Mouse (Mus musculus) frontal cortex, postnatal 25 days (tissue): ENCODE measurements around the gene Srgap1.
"Not testable (repeated sequence)": the region's sequence is repeated elsewhere in the genome, so short reads cannot be mapped to it uniquely, and the experiment has no call there.

Experiments
- DNase-seq, 2 experiments: peaks; one replicate each; pipeline ENCODE4 v3.0.0; 2022; ENCODE audit warnings: low spot score in 2 of 2

The Srgap1 gene

DNA sequence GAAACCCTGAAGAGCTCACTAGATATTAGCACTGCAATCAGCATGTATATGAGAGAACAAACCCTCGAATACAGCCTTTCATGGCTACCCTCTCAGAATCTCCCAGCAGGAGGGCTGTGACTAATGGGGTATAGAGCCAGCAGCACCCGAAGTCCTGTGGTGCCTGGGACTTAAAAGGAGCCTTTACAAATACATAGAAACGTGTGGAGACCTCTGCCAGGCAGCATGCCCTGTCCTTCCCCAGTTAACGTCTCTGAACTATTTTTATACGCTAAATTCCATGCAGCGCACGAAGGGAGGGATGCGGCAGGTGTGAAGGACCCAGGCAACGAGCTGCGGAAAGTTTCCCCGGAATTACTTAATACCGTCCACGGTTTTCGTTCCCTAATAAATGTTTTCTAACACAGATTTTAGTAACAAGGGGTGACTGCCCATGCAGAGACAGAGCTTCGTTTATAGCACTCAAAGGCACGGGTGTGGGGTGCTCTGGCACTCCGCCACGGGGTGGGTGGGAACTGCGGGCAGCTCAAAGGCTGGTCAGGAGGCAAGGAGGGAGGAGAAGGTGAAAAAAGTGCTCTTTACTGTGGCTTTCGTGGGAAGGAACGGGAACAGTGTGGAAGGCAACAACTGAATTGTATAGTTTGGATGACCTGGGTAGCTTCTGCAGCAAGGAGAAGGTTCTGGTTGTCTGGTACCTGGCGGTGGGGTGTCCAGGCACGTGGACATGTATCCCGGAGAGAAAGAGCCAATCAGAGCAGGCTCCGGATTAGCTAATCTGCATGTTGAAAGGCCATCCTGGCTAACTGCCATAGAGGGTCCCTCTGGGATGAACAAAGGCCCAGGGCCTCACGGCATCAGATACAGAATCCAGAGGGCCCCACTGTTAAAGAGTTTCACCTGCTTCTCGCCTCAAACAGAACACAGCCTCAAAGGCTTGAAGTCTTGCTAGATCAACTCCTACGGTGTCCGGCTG, 216.5 kb downstream of the Srgap1 start:
- DNase-seq, result no peak

DNA sequence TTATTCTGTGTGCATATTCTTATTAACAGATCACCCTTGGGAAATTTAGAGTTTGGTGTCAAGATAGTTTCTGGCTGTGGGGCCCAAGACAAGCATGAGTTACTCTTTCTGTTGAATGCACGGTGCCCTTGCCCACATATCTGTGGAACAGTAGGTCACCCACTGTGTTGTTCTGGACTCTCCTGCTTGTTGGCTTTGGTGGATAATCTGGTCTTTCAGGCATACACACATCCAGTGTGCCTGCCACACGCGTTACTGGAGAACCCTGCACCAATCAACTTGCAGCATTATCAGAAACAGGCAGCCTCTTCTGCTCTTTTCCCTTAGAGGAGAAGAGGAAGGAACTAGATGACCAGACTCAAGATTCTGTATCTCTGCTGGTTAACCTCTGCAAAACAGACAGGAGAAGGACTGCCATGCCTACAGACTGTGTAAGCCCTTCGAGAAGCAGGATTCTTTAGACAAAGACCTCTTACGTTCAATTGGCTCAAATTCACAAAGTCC, 217.3 kb downstream of the Srgap1 start:
- no peak for DNase-seq

DNA sequence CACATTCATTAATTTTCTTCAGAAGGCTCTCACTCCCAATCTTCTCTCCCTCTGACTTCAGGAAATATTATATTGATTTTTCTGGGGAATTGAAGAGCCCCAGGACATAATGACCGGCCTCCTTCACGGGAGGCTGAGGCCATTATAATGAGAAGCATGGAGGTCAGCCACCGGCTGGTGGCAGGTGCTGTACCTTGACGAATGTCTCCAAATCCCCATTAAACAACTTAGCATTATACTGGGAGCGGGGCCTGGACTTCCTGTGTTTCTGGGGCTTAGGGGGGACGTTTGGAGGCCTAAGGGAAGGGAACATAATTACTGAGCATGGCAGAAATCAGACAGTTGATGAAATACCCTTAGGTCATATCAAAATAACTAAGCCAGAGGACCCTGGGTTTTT, 218.1 kb downstream of the Srgap1 start:
- no peak for DNase-seq

DNA sequence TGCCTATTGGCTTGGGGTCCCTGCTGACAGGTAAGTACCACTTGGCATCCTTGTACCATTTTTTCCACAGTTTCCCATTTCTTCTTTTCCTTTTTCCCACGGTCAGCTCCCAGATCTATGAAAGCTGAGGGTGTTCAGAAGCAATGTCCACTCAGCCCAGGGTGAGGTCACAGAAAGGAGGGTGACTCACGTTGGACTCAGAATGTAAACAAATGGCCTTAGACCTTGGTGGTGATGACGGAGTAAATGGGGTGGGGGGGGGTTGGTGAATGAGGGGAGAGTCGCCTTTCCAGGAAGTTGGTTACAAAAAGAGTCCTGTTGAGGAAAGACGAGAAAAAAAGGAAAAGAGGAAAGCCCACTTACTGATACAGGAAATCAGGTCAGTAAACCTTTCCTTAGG, 224.4 kb downstream of the Srgap1 start:
- DNase-seq, result no peak

DNA sequence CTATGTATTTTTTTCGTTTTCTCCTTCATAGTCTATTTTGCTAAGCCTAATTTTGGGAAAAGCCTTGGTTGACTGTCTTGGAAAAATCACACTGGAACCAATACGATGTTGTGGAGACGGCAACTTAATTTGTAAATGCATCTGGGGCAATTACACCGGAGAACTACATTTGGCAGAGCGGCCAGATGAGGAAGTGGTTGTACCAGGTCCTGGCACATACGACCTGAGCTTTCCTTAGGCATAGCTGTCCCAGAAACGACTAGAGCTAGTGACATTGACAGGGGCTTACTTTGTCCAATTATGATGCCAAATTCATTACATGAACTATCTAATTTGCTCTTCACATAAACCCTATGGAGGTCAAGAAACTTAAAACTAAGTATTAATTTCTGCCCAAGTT, 226.3 kb downstream of the Srgap1 start:
- DNase-seq, result no peak

DNA sequence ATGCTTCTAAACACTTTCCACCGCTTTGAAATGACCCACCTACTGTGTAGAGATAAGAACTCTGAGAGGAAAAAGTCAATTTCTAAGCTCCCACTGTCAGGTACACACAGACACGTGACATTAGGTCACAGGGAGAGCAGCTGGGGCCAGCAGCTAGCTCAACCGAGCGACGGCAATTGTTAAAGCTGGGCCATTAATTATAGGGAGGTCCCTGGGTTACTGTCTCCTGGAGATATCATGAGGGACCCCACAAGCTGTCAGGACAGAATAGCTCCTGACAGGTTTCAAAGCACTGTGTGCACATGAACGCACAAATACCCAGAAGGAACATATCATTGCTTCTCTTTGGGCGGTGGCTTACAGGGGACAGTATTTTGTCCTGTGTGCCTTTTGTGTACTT, 229.1 kb downstream of the Srgap1 start:
- no peak for DNase-seq

DNA sequence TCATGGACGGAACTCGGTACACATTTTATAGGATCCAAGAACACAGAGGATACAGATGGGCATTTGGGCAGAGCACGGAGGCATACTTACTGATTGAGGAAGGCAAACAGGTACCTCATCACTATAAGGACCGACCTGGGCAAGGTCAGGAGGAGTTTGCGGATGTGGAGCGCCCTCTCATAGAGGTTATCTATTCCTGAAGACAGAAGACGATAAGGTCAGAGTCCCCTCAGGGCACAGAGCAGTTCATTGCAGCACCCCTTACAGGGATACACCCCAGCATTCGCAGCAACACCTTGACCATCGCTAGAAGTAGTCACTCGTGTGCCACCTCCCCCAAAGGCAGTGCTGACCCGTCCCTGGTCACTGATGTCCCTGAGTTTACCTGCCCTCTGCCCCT, 239.3 kb downstream of the Srgap1 start:
- no peak for DNase-seq

DNA sequence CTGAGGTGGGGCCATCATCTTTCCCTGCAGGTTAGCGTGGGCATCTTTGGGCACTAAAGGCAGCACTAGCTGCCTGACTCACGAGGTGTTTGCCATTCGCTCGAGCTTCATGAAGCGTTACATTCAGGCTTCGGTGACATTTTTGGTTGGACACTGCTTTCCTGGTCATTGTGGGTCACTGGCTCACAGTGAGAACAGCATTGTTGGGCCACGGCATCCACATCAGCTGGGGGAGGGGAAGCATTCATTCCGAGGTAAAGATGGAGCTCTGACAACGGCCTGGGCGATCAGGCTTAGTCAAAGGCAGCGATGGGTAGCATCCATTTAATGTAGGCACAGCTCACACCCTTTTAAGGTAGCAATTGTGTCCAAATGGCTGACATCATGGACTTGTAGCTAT, 240.3 kb downstream of the Srgap1 start:
- no peak for DNase-seq

DNA sequence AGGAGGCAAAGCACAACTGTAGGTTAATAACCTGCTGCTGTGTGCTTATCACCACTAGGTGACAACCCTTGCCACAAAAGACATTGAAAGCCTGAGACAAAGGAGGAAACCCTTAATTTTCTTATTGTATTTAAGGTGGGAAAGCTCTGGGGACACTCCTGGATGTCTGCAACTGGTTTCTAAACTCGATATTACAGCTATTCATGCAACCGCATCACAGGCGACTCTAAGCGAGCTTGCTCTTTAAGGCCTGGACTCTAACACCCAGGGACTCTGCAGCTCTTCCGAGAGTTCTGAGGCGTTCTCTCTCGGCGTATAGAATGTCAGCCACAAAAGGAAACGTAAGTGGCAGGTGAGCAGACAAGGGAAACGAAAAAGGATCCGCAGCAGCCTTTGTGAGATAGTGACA, 241.2 kb downstream of the Srgap1 start:
- DNase-seq, result no peak

DNA sequence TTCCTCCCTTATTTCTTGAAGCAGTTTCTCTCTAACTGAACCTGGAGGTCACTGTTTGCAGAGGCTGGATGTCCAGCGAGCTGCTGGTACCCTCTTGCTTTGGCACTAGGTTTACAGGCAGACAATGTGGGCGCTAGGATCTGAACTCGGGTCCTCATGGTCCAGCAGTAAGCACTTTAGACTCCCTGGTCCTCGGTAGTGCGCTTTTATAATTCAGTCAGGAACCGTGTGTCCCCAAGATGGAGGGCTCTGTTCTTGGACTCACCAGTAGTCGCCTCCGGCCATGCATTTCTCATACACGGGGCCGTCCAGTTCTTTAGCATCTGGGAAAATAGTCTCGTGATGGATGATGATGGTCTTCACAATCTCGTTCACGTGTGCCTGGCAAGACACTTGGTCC, 242.6 kb downstream of the Srgap1 start:
- DNase-seq, result no peak

DNA sequence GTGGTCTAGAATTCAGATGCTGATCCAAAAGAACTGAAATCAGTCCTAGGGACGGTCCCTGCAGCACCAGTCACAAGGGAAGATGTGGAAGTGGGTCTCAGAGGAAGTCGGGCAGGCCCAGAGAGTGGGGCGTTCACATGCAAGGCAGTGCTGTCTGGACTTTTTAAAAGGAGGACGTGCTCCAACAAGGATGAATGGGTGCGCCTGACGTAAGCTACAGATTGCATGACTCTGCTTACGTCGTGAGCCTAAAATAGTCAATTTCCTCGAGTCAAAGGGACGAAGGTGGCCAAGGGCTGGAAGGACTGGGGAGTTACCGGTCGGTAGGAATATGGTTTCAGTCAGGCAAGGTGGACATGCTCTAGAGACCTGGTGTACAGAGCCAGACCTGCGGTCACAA, 247.1 kb downstream of the Srgap1 start:
- no peak for DNase-seq

DNA sequence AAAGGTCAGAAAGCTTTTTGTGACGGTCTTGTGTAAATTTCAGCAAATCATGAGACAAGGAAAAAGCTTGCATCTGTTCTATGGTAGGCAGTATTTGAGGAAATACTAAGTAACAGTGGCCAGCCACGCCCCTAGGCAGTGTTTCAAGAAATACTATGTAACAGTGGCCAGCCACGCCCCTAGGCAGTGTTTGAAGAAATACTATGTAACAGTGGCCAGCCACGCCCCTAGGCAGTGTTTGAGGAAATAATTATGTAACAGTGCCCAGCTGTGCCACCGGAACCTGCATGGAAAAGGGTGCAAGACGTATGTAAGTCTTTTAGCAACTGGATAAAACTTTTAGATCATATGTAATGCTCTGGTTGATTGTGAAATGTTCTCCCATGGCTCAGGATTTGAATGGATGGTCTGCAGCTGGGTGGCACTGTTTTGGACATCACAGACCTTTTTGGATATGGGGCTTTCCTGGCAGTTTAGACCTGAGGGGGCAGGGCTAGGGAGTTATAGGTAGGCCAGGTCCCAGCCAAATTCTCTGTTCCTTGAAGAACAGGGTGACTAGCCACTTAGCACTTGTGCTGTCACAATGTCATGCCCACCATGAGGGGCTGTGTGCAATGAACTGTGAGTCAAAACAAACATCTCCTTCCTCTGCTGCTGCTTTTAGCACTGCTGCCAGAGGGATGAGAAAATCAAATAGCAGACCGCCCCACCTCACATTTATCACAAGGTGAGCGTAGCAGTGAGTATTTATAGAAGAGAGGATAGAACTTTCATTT, 250.9 kb downstream of the Srgap1 start:
- DNase-seq, result no peak

DNA sequence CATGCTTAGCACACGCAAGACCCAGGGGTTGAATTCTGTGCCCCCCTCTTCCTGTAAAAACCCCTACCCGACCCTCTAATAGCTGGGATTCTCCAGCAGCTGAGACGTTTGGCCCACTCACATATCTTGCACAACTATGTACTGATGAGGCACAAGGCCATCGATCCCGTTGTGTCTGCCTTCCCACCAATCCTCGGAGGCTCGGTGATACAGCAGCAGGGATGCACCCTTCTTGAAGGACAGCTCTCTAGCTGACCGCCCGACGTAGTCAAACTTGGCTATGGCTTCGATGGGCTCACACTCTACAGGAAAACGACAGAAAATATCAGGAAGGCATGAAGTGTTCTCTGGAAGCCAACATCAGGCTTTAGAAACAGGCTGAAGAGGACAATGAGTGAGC, 252.6 kb downstream of the Srgap1 start:
- no peak for DNase-seq

DNA sequence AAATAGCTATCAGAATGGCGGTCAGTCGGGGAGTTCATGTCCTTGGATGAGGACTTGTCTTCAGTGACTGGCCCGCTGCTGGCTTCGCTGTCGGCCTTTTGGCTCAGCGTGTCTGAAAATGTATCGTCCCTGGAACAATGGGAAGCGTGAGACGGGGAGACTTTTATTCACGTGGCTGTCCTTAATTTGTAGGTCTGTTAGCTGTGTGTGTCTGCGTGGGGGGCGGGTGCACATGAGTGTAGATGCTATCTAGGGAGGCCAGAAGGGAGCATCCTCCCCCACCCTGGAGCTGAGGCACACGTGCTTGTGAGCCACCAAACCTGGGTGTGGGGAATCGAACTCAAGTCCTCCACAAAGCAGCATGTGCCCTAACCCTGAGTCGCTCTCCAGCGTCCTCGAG, 254.5 kb downstream of the Srgap1 start:
- DNase-seq, result no peak

DNA sequence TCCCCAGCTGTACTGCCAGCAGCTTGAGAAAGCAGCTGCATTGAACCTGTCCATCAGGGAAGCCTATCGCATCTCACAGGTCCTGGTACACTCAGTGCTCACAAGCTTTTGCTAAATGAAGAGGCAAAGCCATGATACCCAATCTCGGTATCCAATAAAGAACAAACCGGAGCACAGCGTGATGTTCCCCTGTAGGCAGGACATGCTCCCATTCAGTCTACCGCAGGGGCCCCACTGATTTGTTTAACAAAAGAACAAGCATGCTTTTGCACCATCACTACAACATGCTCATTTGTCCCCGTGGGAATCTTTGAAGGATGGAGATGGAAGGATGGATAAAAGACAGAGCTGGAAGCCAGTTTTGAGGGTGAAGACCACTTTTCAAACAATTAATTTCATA, 257.0 kb downstream of the Srgap1 start:
- no peak for DNase-seq

DNA sequence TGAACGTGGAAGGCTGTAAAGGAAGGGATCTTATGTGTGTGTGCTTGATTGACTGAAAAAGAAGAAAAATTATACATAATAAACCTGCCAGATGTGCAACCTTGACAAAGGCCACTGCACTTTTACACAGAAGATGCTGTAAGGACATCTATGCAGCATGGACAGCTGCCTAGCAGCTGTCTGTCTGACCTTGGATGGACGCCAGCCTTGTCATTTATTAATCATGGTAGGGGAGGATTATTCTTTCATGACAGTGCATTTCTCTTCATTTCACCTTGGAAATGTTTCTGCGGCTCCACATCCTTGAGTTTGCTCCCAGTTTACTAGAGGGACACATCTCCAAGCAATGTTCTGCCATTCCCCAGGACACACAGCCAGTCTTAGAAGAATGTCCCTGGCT, 258.6 kb downstream of the Srgap1 start:
- no peak for DNase-seq

DNA sequence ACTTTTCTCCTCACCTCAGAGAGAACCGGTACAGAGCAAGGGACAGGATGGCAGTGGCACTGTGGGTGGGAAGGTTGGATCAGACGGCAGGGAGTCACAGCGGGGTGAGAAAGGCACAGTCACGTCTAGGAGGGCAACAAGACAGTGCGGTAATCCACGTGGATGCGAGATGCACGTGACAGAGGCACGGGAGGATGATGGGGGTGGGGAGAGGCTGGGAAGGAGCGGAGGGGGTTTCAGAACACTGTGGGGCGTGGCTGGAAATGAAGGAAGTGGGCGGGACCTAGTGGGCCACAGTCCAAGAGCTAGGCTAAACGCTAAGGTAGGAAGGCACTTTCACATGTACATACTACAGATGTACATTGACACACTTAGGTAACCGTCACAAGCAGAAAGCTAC, 266.0 kb downstream of the Srgap1 start:
- DNase-seq, result no peak

DNA sequence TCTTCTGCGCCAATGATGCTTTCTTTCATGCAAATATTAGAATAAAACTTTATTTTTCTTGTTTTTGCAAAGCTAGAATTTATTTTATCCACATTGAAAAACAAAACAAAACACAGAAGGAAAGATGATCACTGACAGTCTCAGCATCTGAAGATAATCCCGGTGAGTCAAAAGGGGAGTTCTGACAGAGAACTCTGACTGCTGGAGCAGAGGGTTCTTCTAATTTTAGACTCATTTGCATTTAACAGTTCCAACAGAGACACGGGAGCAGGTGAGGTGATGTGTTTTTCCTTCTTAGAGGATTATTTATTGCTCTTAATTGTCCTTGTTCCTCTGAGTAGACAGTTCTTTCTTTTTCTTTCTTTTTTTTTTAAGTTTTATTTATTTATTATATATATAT, 271.1 kb downstream of the Srgap1 start:
- no peak for DNase-seq

DNA sequence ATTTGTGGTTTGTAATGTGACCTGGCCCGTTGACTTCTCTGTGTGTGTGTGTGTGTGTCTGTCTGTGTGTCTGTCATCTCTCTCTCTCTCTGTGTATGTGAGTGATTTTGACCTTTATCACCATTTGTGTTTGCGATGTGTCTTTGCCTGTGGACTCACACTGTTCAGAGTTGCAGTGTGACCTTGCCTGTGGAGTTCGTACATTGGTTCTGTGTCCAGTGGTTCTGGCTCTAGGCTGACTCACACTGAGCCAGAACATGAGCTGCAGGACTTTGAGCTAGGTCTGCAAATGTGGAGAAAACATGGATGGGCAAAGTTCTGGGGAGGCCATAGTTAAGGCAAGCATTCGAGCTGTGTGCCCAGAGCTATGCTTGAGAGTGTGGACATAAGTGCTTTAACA, 273.3 kb downstream of the Srgap1 start:
- DNase-seq, result no peak

DNA sequence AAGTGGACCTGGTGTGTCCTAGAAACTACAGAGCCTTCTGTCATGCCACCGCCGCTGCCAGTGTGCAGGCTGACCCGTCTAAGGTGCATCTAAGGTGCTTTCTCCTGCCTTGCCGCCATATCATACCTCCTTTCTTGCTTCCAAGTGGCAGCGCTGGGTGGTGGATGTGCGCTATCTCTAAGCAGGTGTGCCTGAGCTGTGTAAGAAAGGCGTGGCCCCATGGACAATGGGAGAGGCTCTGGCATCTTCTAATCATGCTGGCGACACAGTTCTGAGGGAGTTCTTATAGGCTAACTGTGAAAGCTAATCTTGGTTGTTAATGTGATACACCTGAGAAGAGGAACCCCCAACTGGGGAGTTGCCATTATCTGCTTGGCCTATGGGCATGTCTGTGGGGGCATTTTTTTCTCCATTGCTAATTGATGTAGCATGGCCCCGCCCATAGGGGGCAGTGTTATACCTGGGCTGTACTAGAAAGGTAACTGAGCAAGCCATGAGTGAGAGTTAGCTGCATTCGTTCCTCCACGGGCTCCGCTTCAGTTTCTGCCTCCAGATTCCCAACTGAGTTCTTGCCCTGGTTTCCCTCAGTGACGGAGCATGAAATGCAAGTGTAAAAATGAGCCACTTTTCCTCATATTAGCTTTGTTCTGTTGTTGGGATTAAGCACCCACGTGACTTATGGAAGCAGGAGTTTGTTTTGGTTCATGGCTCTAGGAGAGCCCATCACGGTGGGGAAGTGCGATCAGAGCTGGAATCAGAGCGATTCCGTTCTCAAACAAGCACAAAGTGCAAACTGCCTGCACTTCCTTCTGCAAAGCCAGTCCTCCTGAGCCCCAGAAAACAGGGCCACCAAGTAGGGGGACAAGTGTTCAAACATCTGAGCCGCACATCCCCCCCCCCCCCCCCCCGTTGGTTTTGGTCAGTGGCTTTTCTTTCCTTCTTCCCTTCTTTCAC, 276.2 kb downstream of the Srgap1 start:
- no peak for DNase-seq

DNA sequence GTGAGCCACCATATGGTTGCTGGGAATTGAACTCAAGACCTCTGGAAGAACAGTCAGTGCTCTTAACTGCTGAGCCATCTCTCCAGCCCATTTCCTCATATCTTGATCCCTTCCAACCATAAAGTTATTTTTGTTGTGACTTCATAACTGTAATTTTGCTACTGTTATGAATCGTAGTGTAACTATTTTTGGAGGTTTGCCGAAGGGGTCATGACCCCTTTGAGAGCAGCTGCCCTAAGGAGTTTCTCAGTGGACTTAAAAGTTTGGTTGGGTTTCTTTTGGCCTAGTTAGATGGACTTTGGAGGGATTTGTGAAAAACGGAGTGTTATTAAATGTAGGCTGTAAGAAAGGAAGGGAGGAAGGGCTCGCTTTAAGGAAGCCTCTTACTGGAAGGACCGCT, 277.4 kb downstream of the Srgap1 start:
- no peak for DNase-seq

DNA sequence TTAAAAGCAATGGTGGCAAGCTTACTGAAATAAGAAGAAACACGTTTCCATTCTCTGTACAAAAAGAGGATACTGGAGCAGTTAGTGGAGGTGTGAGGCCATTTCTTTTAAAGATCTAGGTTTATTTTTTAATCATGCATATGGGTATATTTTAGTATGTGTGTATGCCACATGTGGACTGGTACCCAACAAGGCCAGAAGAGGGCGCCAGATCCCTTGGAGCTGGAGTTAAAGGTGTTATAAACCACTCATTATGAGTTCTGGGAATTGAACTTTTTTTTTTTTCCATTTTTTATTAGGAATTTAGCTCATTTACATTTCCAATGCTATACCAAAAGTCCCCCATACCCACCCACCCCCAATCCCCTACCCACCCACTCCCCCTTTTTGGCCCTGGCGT, 279.8 kb downstream of the Srgap1 start:
- not testable (repeated sequence) for DNase-seq
